Mouse (Mus musculus): ENCODE results near the gene Spag7.

DNA sequence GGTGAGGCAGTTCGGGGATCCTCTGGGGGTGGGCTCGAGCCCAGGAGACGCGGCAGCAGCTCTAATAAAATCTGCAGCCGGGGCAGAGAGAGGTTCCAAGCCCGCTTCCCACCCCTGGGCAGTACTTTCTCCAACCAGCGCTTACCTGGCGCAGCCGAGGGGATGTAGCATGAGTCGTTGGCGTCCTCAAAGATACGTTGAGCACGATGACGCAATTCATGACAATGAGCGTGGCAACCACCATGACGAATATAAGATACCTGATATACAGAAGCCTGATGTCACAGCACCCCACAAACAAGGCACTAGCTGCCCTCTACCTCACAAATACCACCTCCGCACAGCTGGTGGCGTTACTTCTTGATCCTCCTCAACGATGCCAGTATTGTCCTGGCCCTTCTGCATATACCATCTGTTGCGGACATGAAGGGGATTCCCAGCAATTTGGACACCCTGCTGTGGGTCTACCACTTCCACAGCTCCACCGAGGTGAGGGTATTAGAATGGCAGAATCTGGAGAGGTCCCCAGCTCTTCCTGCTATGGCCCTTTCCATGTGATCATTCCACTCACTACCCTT lies 53.6 kb downstream of the Spag7 start, which contains the start of gene 4930544D05Rik:
- TF ChIP-seq POLR2A (IDR thresholded peaks at IDR 0.05; ENCODE audit: low read depth, low read length) (no peak), CTCF (IDR thresholded peaks at IDR 0.05; ENCODE audit: borderline replicate concordance, insufficient read depth, low read length) (no peak)

All from embryonic fibroblast, embryonic 13.5 days (primary cell).